Mouse (Mus musculus): ENCODE measurements around the gene Hmgb1.

DNA sequence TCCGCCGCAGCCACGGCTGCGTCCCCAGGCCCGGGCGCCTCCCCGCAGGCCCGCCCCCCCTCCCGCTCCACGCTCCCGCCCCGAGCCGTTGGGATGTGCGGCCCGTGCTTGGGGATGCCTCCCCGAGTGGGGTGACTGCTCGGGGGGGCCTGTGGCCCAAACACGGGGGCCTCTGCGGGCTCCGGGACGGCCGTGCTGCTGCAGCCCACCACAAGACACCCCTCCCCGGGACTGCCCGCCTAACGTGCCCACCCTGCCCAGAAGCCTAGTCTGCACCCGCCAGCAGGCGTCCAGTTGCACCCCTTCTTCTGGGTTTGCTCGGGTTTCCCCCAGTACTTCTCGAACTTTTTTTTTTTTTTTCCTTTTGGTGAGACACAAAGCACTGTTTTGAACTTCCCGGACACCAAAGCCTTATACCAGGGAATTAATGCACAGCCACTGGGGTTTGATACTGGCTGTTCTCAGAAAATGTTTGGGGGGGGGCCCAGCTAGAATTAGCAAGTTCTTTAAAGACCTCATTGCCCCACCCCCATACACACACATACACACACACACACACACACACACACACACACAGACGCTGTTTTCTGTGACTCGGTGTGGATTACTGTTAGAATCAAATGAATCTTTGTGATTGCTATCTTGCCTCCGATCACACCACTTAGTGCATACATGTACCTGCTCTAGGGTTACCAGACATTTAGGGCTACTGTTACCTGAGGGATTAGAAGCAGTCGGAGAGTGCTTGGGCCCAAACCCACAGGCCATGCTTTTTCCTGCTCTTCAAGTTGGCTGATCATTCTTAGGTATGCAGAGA lies 130.7 kb downstream of the Hmgb1 start:
- no peak for TF ChIP-seq POLR2A (IDR thresholded peaks at IDR 0.05; ENCODE audit: extremely low read depth, insufficient read depth, low read length)
- TF ChIP-seq CTCF (IDR thresholded peaks at IDR 0.05; ENCODE audit: low read depth, low read length) = no peak
